Mouse (Mus musculus): ENCODE data around the gene Klhl36. TPM values are rescaled to one million over a fixed set of nuclear protein-coding genes. Genes with fewer than 3 reads are reported as not detected.
A peak's percentile ranks its signal among the peaks of the same experiment; 100 is the strongest.
"Not testable (repeated sequence)": the region's sequence is repeated elsewhere in the genome, so short reads cannot be mapped to it uniquely, and the experiment has no call there.

The Klhl36 gene
- polyA plus RNA-seq, 1 experiment from 2014 or later, result 9.2 TPM

DNA sequence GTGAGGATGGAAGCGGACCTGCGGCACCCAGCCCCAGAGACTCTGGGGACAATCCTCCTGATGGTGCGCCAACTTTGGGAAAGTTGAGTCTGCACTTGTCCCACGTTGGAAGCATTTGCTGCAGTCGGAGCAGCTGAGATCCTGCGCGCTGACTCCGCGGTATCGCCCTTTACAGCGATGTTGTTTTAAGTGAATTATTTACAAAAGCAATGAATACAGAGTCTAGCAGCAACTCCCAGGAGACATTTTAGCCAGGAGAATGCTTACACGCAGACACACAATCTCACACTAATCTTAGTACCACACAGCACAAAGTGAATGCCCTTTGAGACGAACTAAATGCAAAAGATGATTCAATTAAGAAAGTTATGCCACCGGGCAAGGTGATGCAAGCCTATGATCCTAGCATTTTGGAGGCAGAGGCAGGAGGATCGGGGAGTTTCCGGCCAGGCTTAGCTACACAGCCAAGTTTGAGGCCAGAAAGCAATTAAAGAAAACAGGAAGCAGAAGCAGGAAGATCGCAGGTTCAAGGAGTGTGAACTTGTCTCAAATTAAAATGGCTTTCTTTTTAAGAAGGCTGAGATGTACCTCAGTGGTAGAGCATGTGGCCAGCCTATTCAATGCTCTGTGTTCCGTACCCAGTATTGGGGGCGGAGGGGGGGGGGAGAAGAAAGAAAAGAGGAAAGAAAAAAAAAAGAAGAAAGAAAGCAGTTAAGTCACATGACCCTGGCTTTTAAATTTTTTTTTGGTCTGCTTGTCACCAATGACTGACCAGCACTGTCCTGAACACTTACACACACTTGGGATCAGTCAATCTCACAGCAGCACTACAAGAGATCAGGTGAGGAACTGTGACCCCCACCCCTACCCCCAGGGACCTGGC lies 23.7 kb upstream of the Klhl36 start:
- WGBS, result 65% methylated on average over 19 of the region's 19 CpGs
- Histone ChIP-seq H3K4me1 (replicated peaks; ENCODE audit: control insufficient read depth, insufficient read depth, low read length) (peaks cover 13% of the 10 kb centered on the region), H3K36me3 (ENCODE audit: control insufficient read depth, insufficient read depth, low read length) (no peaks in the 10 kb centered on the region), H3K9ac (ENCODE audit: low read depth, low read length) (peak overlapping the region; percentile 79), H3K27me3 (ENCODE audit: control insufficient read depth, insufficient read depth, low read length) (no peaks in the 10 kb centered on the region), H3K27ac (ENCODE audit: low read depth, low read length) (peak overlapping the region; percentile 56), H3K4me3 (ENCODE audit: low read depth, low read length) (peak overlapping the region; percentile 67), H3K4me2 (replicated peaks; ENCODE audit: low read depth, low read length) (peak overlapping the region; percentile 86), H3K9me3 (ENCODE audit: control insufficient read depth, low read length) (no peaks in the 10 kb centered on the region)
- ATAC-seq (ENCODE audit: low FRiP score), result no peak
- DNase-seq (ENCODE audit: low spot score), result peak; percentile 15

DNA sequence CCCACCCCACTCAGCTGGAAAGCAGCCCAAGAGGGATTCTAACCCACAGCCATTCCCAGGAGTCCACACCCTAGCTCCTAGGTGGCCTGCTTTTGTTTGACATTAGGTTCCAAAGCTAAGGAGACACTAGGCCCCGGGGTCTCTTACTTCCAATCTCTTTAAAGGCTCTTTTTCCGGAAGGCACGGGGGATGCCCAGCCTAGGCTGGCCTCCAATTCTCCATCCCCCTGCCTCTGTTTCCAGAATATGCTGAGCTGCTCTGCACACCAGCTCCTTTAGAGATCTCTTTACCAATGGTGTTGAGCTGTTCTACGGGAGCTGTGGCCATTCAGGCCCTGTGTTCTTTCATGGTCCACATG lies 23.1 kb upstream of the Klhl36 start:
- Histone ChIP-seq H3K4me2 (replicated peaks; ENCODE audit: low read depth, low read length) (peak overlapping the region; percentile 86), H3K9ac (ENCODE audit: low read depth, low read length) (peak overlapping the region; percentile 79), H3K27me3 (ENCODE audit: control insufficient read depth, insufficient read depth, low read length) (no peaks in the 10 kb centered on the region), H3K27ac (ENCODE audit: low read depth, low read length) (peak overlapping the region; percentile 56), H3K36me3 (ENCODE audit: control insufficient read depth, insufficient read depth, low read length) (no peaks in the 10 kb centered on the region), H3K9me3 (ENCODE audit: control insufficient read depth, low read length) (no peaks in the 10 kb centered on the region), H3K4me3 (ENCODE audit: low read depth, low read length) (peak overlapping the region; percentile 67), H3K4me1 (replicated peaks; ENCODE audit: control insufficient read depth, insufficient read depth, low read length) (peaks cover 11% of the 10 kb centered on the region)
- 58% methylated on average over 4 of the region's 4 CpGs for WGBS
- DNase-seq (ENCODE audit: low spot score) (peak; percentile 19), ATAC-seq (ENCODE audit: low FRiP score) (no peak)

DNA sequence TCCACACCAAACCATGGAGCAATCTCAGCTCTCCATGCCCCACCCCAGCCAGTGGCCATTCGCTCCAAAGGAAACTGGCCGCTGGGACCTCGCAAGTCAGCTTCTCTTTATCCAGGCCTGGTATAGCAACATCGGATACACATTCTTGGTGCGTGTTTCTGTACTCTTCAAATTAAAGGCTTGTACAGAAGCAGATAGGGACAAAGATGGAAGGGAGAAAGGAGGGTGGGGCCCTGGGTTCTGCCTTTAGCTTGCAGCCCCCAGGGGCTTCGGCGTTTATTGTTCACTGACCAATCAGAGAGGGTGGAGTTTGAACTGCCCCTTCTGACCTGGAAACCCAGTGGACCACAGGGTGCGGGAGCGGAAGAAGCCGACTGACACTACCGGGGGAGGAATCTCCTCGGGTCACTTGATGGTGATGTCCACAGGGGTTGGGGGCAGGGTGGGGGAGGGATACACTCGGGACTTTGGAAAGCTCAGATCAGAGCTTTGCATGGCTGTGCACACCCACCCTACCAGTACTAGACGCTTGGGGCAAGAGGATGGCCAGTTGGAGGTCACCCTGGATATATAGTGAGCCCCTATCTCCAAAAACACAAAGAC lies 22.5 kb upstream of the Klhl36 start:
- H3K4me1 ChIP-seq (replicated peaks; ENCODE audit: control insufficient read depth, insufficient read depth, low read length), result peaks cover 11% of the 10 kb centered on the region
- no peaks in the 10 kb centered on the region for H3K27me3 ChIP-seq (ENCODE audit: control insufficient read depth, insufficient read depth, low read length)
- H3K36me3 ChIP-seq (ENCODE audit: control insufficient read depth, insufficient read depth, low read length), result no peaks in the 10 kb centered on the region
- peak overlapping the region; percentile 67 for H3K4me3 ChIP-seq (ENCODE audit: low read depth, low read length)
- 13% methylated on average over 14 of the region's 14 CpGs for WGBS
- DNase-seq (ENCODE audit: low spot score), result peak; percentile 60
- no peaks in the 10 kb centered on the region for H3K9me3 ChIP-seq (ENCODE audit: control insufficient read depth, low read length)
- peak; percentile 21 for ATAC-seq (ENCODE audit: low FRiP score)
- peak overlapping the region; percentile 75 for H3K27ac ChIP-seq (ENCODE audit: low read depth, low read length)
- peak overlapping the region; percentile 79 for H3K9ac ChIP-seq (ENCODE audit: low read depth, low read length)
- H3K4me2 ChIP-seq (replicated peaks; ENCODE audit: low read depth, low read length), result peak overlapping the region; percentile 86

DNA sequence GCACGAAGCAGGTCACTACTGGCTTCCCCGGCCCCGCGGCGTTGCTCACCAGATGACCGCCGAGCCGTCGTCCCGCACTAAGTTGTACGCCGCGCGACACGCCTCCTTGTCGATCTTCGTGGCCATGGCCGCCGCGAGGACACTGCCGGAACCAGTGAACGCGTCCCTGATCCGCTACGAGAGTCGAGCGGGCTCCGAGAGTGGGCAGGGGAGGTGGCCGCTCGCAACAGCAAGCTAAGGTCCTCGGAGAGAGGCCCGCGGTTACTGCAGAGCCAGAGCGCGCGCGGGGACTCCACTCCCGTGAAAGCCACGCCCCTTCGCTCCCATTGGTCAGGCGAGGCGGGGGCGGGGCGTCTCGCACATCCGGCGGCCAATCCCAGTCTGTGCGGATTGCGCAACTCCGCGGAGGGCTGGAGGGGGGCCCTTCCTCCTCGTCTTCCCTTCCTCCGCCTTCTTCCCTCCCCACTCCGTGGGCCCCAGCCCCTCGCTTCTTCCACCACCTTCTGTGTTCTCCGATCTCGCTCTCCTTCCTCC lies 21.7 kb upstream of the Klhl36 start, which contains the start of gene Cotl1:
Gene Cotl1, minus strand, starts transcription at position 270 of the 534 bp plus-strand sequence.
- Histone ChIP-seq H3K9me3 (ENCODE audit: control insufficient read depth, low read length) (no peaks in the 10 kb centered on the region), H3K4me2 (replicated peaks; ENCODE audit: low read depth, low read length) (peak within 1 kb of the TSS; percentile 86), H3K36me3 (ENCODE audit: control insufficient read depth, insufficient read depth, low read length) (no peaks in the 10 kb centered on the region), H3K4me1 (replicated peaks; ENCODE audit: control insufficient read depth, insufficient read depth, low read length) (peaks cover 11% of the 10 kb centered on the region), H3K4me3 (ENCODE audit: low read depth, low read length) (peak within 1 kb of the TSS; percentile 67), H3K9ac (ENCODE audit: low read depth, low read length) (peak within 1 kb of the TSS; percentile 79), H3K27me3 (ENCODE audit: control insufficient read depth, insufficient read depth, low read length) (no peaks in the 10 kb centered on the region), H3K27ac (ENCODE audit: low read depth, low read length) (peak within 1 kb of the TSS; percentile 75)
- under 1% methylated on average over 57 of the region's 57 CpGs for WGBS
- peak; percentile 98 for DNase-seq (ENCODE audit: low spot score)
- ATAC-seq (ENCODE audit: low FRiP score), result peak; percentile 93

- H3K9ac ChIP-seq (ENCODE audit: low read depth, low read length), result peak overlapping the region; percentile 56; the same call in 1 of the 2 replicates
- DNase-seq (ENCODE audit: low spot score), result no peak
- no peaks in the 10 kb centered on the region for H3K9me3 ChIP-seq (ENCODE audit: control insufficient read depth, low read length)
- H3K27ac ChIP-seq (ENCODE audit: low read depth, low read length), result peak overlapping the region; percentile 56
- H3K4me1 ChIP-seq (replicated peaks; ENCODE audit: control insufficient read depth, insufficient read depth, low read length), result peaks cover 11% of the 10 kb centered on the region
- ATAC-seq (ENCODE audit: low FRiP score), result peak; percentile 23
- H3K4me2 ChIP-seq (replicated peaks; ENCODE audit: low read depth, low read length), result peak overlapping the region; percentile 86
- peak overlapping the region; percentile 67 for H3K4me3 ChIP-seq (ENCODE audit: low read depth, low read length)
- no peaks in the 10 kb centered on the region for H3K36me3 ChIP-seq (ENCODE audit: control insufficient read depth, insufficient read depth, low read length)
- H3K27me3 ChIP-seq (ENCODE audit: control insufficient read depth, insufficient read depth, low read length), result no peaks in the 10 kb centered on the region
- WGBS, result 5% methylated on average over 8 of the region's 8 CpGs
Observed at GRCm38 (mm10) chr8:119840905-119841411, 21.1 kb upstream of the Klhl36 start.

DNA sequence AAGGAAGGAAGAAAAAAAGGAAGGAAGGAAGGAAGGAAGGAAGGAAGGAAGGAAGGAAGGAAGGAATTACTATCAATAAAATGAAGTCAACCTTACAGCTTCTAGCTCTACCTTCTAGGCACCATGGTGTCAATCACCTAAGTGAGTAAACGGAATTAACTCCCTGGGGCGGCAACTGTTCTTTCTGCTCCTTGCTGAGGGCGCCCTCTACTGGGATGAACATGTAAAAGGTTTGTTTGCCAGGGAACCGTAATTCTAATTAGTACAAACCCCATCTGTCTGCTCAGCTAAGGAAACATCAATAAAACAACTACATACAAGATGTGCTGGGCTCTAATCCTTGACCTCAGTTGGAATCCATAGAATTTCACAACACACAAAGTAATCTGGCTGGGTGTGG lies 18.6 kb upstream of the Klhl36 start:
- Histone ChIP-seq H3K9ac (ENCODE audit: low read depth, low read length) (no peak overlapping the region), H3K4me2 (replicated peaks; ENCODE audit: low read depth, low read length) (no peak overlapping the region), H3K4me1 (replicated peaks; ENCODE audit: control insufficient read depth, insufficient read depth, low read length) (peaks cover 6% of the 10 kb centered on the region), H3K27me3 (ENCODE audit: control insufficient read depth, insufficient read depth, low read length) (no peaks in the 10 kb centered on the region), H3K27ac (ENCODE audit: low read depth, low read length) (no peak overlapping the region), H3K4me3 (ENCODE audit: low read depth, low read length) (no peak overlapping the region), H3K36me3 (ENCODE audit: control insufficient read depth, insufficient read depth, low read length) (no peaks in the 10 kb centered on the region), H3K9me3 (ENCODE audit: control insufficient read depth, low read length) (no peaks in the 10 kb centered on the region)
- ATAC-seq (ENCODE audit: low FRiP score), result no peak
- WGBS, result 2% methylated on average over 4 of the region's 4 CpGs
- DNase-seq (ENCODE audit: low spot score), result peak; percentile 86

GRCm38 (mm10) chr8:119844577-119844976 lies 17.5 kb upstream of the Klhl36 start:
- no peak overlapping the region for H3K4me2 ChIP-seq (replicated peaks; ENCODE audit: low read depth, low read length)
- no peak overlapping the region for H3K4me3 ChIP-seq (ENCODE audit: low read depth, low read length)
- 55% methylated on average over 8 of the region's 8 CpGs for WGBS
- no peaks in the 10 kb centered on the region for H3K27me3 ChIP-seq (ENCODE audit: control insufficient read depth, insufficient read depth, low read length)
- H3K9ac ChIP-seq (ENCODE audit: low read depth, low read length), result no peak overlapping the region
- no peaks in the 10 kb centered on the region for H3K9me3 ChIP-seq (ENCODE audit: control insufficient read depth, low read length)
- DNase-seq (ENCODE audit: low spot score) (no peak), ATAC-seq (ENCODE audit: low FRiP score) (no peak)
- H3K4me1 ChIP-seq (replicated peaks; ENCODE audit: control insufficient read depth, insufficient read depth, low read length), result peaks cover 4% of the 10 kb centered on the region; the same call in 1 of the 2 replicates
- no peaks in the 10 kb centered on the region for H3K36me3 ChIP-seq (ENCODE audit: control insufficient read depth, insufficient read depth, low read length)
- H3K27ac ChIP-seq (ENCODE audit: low read depth, low read length), result no peak overlapping the region

GRCm38 (mm10) chr8:119845741-119846140 lies 16.3 kb upstream of the Klhl36 start:
- WGBS, result 82% methylated on average over 7 of the region's 7 CpGs
- not testable (repeated sequence) for H3K9ac ChIP-seq (ENCODE audit: low read depth, low read length); H3K27me3 ChIP-seq (ENCODE audit: control insufficient read depth, insufficient read depth, low read length); H3K4me2 ChIP-seq (replicated peaks; ENCODE audit: low read depth, low read length); H3K4me3 ChIP-seq (ENCODE audit: low read depth, low read length); H3K36me3 ChIP-seq (ENCODE audit: control insufficient read depth, insufficient read depth, low read length); DNase-seq (ENCODE audit: low spot score); H3K27ac ChIP-seq (ENCODE audit: low read depth, low read length); H3K9me3 ChIP-seq (ENCODE audit: control insufficient read depth, low read length); ATAC-seq (ENCODE audit: low FRiP score); H3K4me1 ChIP-seq (replicated peaks; ENCODE audit: control insufficient read depth, insufficient read depth, low read length)

Data from hindbrain, embryonic 11.5 days (tissue).